Mouse (Mus musculus): ENCODE results near the gene Ptpn14. TPM values are rescaled to one million over a fixed set of nuclear protein-coding genes. Genes with fewer than 3 reads are reported as not detected.
A peak's percentile ranks its signal among the peaks of the same experiment; 100 is the strongest.

Gene Ptpn14
- polyA plus RNA-seq, 1 experiment from 2014 or later, result 56.8 TPM

- DNase-seq (ENCODE audit: low read depth, low spot score) (no peak), ATAC-seq (no peak)
- no peaks in the 10 kb centered on the region for H3K27me3 ChIP-seq
- in situ Hi-C loops (cut with MboI; ENCODE audit: low pct_unique_long_range_greater_than_20kb), result loop anchor here (5.0 kb wide), 1 partner anchor 282 kb away; no protein-coding TSS in a partner anchor
- ChIA-PET POLR2A (no interaction called here), CTCF (no interaction called here)
- no peak for TF ChIP-seq CTCF (IDR thresholded peaks at IDR 0.05)
Observed at GRCm38 (mm10) chr1:189695321-189695720, 32.7 kb upstream of the Ptpn14 start.

GRCm38 (mm10) chr1:189698416-189698815 lies 29.7 kb upstream of the Ptpn14 start:
- peak; percentile 45 for TF ChIP-seq CTCF (IDR thresholded peaks at IDR 0.05)
- no peaks in the 10 kb centered on the region for H3K27me3 ChIP-seq
- ChIA-PET CTCF (interaction anchor here (0.7 to 1.3 kb wide), 3 partner anchors 8 to 185 kb away, joined by 3 to 4 read pairs (median 3); no protein-coding TSS in a partner anchor), POLR2A (no interaction called here)
- in situ Hi-C loops (cut with MboI; ENCODE audit: low pct_unique_long_range_greater_than_20kb), result loop anchor here (5.0 kb wide), 1 partner anchor 279 kb away; no protein-coding TSS in a partner anchor
- ATAC-seq, result no peak
- DNase-seq (ENCODE audit: low read depth, low spot score), result no peak

- in situ Hi-C loops (cut with MboI; ENCODE audit: low pct_unique_long_range_greater_than_20kb), result no loop called here
- CTCF ChIA-PET, result no interaction called here
- POLR2A ChIA-PET, result no interaction called here
- DNase-seq (ENCODE audit: low read depth, low spot score), result no peak
- no peak for ATAC-seq
- H3K27me3 ChIP-seq, result no peaks in the 10 kb centered on the region
- TF ChIP-seq CTCF (IDR thresholded peaks at IDR 0.05), result no peak
Observed at GRCm38 (mm10) chr1:189700186-189700585, 27.9 kb upstream of the Ptpn14 start.

DNA sequence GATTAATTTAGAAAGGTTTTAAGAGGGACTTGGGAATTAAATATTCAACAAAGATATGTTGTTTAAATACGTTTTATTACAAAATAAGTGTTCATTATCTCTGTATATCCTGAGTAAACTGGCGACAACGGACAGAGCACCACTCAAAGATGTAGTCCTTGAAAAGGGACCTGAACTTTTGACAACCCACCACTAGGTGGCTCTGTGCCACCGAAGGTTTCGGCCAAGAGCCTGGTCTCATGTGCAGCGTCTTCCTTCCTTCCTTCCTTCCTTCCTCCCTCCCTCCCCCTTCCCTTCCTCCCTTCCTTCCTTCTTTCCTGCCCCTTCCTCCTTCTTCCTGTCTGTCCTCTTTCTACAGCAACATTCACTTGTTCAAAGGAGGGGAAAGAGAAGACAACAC lies 27.1 kb upstream of the Ptpn14 start:
- ChIA-PET POLR2A (no interaction called here), CTCF (no interaction called here)
- H3K27me3 ChIP-seq, result no peaks in the 10 kb centered on the region
- TF ChIP-seq CTCF (IDR thresholded peaks at IDR 0.05), result peak; percentile 81
- peak; percentile 60 for ATAC-seq
- DNase-seq (ENCODE audit: low read depth, low spot score), result no peak
- in situ Hi-C loops (cut with MboI; ENCODE audit: low pct_unique_long_range_greater_than_20kb), result no loop called here

DNA sequence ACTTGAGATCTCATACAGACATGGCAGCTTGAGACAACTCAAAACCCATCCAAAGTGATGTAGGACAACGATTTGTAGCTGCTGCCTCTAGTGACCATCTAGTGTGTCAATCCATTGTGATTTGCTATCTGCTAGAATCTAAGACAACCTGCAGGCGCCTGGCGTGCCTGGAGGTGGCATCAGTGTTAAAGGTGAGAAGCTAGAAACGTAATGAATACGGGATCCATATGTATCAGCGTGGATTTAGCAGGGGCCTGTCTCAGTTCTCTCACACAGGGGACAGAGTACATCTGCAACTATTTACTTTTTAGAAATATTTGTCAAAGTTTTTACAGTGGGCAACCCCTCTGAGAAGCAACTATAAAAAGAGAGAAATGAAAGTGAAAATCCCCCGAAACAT lies 24.9 kb upstream of the Ptpn14 start:
- DNase-seq (ENCODE audit: low read depth, low spot score), result no peak
- H3K27me3 ChIP-seq, result no peaks in the 10 kb centered on the region
- CTCF ChIA-PET, result interaction anchor here (1.0 to 3.3 kb wide), 5 partner anchors 24 to 177 kb away, joined by 3 to 10 read pairs (median 5); partner anchors contain the start of gene Ptpn14

GRCm38 (mm10) chr1:189703591-189703990 lies 24.5 kb upstream of the Ptpn14 start:
- POLR2A ChIA-PET, result no interaction called here
- CTCF ChIA-PET, result interaction anchor here (0.9 to 3.3 kb wide), 8 partner anchors 24 to 180 kb away, joined by 3 to 10 read pairs (median 4); partner anchors contain the start of gene Ptpn14
- no peak for ATAC-seq
- DNase-seq (ENCODE audit: low read depth, low spot score), result no peak
- in situ Hi-C loops (cut with MboI; ENCODE audit: low pct_unique_long_range_greater_than_20kb), result no loop called here
- TF ChIP-seq CTCF (IDR thresholded peaks at IDR 0.05), result no peak
- no peaks in the 10 kb centered on the region for H3K27me3 ChIP-seq

More for the DNA sequence above, 24.9 kb upstream of the Ptpn14 start:
- POLR2A ChIA-PET, result interaction anchor here (0.6 kb wide), 1 partner anchor 70 kb away, joined by 3 read pairs; no protein-coding TSS in a partner anchor
- TF ChIP-seq CTCF (IDR thresholded peaks at IDR 0.05), result peak; percentile 69
- in situ Hi-C loops (cut with MboI; ENCODE audit: low pct_unique_long_range_greater_than_20kb), result no loop called here
- no peak for ATAC-seq

GRCm38 (mm10) chr1:189706040-189706645 lies 21.9 kb upstream of the Ptpn14 start:
- in situ Hi-C loops (cut with MboI; ENCODE audit: low pct_unique_long_range_greater_than_20kb), result loop anchor here (5.0 kb wide), 1 partner anchor 166 kb away; no protein-coding TSS in a partner anchor
- POLR2A ChIA-PET, result no interaction called here
- no peaks in the 10 kb centered on the region for H3K27me3 ChIP-seq
- DNase-seq (ENCODE audit: low read depth, low spot score), result no peak
- CTCF ChIA-PET, result interaction anchor here (1.7 kb wide), 1 partner anchor 182 kb away, joined by 4 read pairs; no protein-coding TSS in a partner anchor
- TF ChIP-seq CTCF (IDR thresholded peaks at IDR 0.05), result no peak
- no peak for ATAC-seq

GRCm38 (mm10) chr1:189707014-189707413 lies 21.1 kb upstream of the Ptpn14 start:
- H3K27me3 ChIP-seq, result no peaks in the 10 kb centered on the region
- ChIA-PET CTCF (interaction anchor here (0.8 to 1.7 kb wide), 7 partner anchors 9 to 181 kb away, joined by 3 to 5 read pairs (median 4); no protein-coding TSS in a partner anchor), POLR2A (interaction anchor here (0.7 to 0.9 kb wide), 2 partner anchors 9 to 21 kb away, joined by 4 to 5 read pairs; no protein-coding TSS in a partner anchor)
- DNase-seq (ENCODE audit: low read depth, low spot score) (no peak), ATAC-seq (no peak)
- TF ChIP-seq CTCF (IDR thresholded peaks at IDR 0.05), result no peak
- in situ Hi-C loops (cut with MboI; ENCODE audit: low pct_unique_long_range_greater_than_20kb), result loop anchor here (5.0 kb wide), 1 partner anchor 165 kb away; no protein-coding TSS in a partner anchor

DNA sequence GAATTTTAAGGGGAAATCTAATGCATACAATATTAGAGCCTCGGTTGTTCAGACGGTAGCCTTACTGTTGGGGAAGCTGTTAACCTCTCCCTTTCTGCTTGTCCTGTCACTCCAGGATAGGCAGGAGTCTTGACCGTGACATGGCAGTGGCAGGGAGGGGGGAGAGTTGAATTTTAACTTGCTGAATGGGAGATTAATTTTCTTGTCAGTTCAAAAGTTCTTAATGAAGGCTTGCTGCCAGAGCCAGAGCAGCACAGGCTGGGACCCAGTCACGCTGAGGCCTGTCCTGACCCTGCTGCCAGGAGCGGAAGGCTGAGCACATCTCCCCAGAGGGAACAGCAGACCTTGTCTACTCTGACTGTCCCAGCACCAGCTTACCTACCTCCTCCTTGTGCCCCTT lies 20.6 kb upstream of the Ptpn14 start:
- no peaks in the 10 kb centered on the region for H3K27me3 ChIP-seq
- ChIA-PET POLR2A (interaction anchor here (0.7 to 0.9 kb wide), 2 partner anchors 8 to 21 kb away, joined by 4 to 5 read pairs; no protein-coding TSS in a partner anchor), CTCF (interaction anchor here (0.8 to 1.7 kb wide), 8 partner anchors 9 to 181 kb away, joined by 3 to 5 read pairs (median 4); no protein-coding TSS in a partner anchor)
- DNase-seq (ENCODE audit: low read depth, low spot score), result no peak
- ATAC-seq, result peak; percentile 65
- in situ Hi-C loops (cut with MboI; ENCODE audit: low pct_unique_long_range_greater_than_20kb), result loop anchor here (5.0 kb wide), 1 partner anchor 165 kb away; no protein-coding TSS in a partner anchor
- TF ChIP-seq CTCF (IDR thresholded peaks at IDR 0.05), result no peak

- in situ Hi-C loops (cut with MboI; ENCODE audit: low pct_unique_long_range_greater_than_20kb), result loop anchor here (5.0 kb wide), 1 partner anchor 163 kb away; no protein-coding TSS in a partner anchor
- POLR2A ChIA-PET, result no interaction called here
Observed at GRCm38 (mm10) chr1:189709001-189709400, 19.1 kb upstream of the Ptpn14 start.

More at GRCm38 (mm10) chr1:189709001-189709400, 19.1 kb upstream of the Ptpn14 start:
- H3K27me3 ChIP-seq, result no peaks in the 10 kb centered on the region
- TF ChIP-seq CTCF (IDR thresholded peaks at IDR 0.05), result no peak
- ATAC-seq (no peak), DNase-seq (ENCODE audit: low read depth, low spot score) (no peak)
- CTCF ChIA-PET, result interaction anchor here (1.0 to 1.5 kb wide), 4 partner anchors 10 to 170 kb away, joined by 3 to 4 read pairs (median 4); no protein-coding TSS in a partner anchor

Measured in Patski (cell line).